Mouse (Mus musculus): ENCODE measurements around the gene Pparg.

- TF ChIP-seq POLR2A (IDR thresholded peaks at IDR 0.05; ENCODE audit: low read depth, low read length) (no peak), UBTF (IDR thresholded peaks at IDR 0.05; ENCODE audit: low read depth, low read length) (no peak), ZNF384 (IDR thresholded peaks at IDR 0.05; ENCODE audit: low read depth, low read length) (no peak), USF1 (IDR thresholded peaks at IDR 0.05; ENCODE audit: low read depth, low read length) (no peak), MXI1 (IDR thresholded peaks at IDR 0.05; ENCODE audit: low read depth, low read length) (no peak), CTCF (conservative IDR thresholded peaks at IDR 0.05 in 1 of 2, IDR thresholded peaks at IDR 0.05 in 1 of 2; ENCODE audit: low read depth in 2 of 2, low read length in 2 of 2) (no peak), ETS1 (conservative IDR thresholded peaks at IDR 0.05; ENCODE audit: low read depth, low read length) (no peak)
These were observed 29.3 kb downstream of the Pparg start for GRCm38 (mm10) chr6:115389945-115390540.
